Mouse (Mus musculus): Measurements from ENCODE around the gene Proca1. TPM values are rescaled to one million over a fixed set of nuclear protein-coding genes. Genes with fewer than 3 reads are reported as not detected.

Gene Proca1
- polyA plus RNA-seq, 1 experiment from 2014 or later, result 2.4 TPM

Small RNAs within 50 kb of the gene (microRNA-seq; reads per million reads assigned to microRNA genes)
- 0.59 reads per million for gene Mir7653

Other genes starting within 250 kb of the Proca1 start
- 11.6 and 12.4 TPM in 2 replicates for gene Phf12, start 210.6 kb upstream of the Proca1 start, polyA plus RNA-seq (2015; fragmentation: Nextera tagmentation; extraction: Ambion mirVana)
- 12.3 and 12.6 TPM in 2 replicates for gene Dhrs13, start 161.1 kb upstream of the Proca1 start, polyA plus RNA-seq (2015; fragmentation: Nextera tagmentation; extraction: Ambion mirVana)
- gene Flot2, start 155.5 kb upstream of the Proca1 start, polyA plus RNA-seq (2015; fragmentation: Nextera tagmentation; extraction: Ambion mirVana), result 109 and 112 TPM in 2 replicates
- gene Eral1, start 113.0 kb upstream of the Proca1 start, polyA plus RNA-seq (2015; fragmentation: Nextera tagmentation; extraction: Ambion mirVana), result 27.6 TPM in 2 replicates
- 14.9 and 15.2 TPM in 2 replicates for gene Fam222b, start 98.7 kb upstream of the Proca1 start, polyA plus RNA-seq (2015; fragmentation: Nextera tagmentation; extraction: Ambion mirVana)
- 37.3 and 39.1 TPM in 2 replicates for gene Traf4, start 27.8 kb upstream of the Proca1 start, polyA plus RNA-seq (2015; fragmentation: Nextera tagmentation; extraction: Ambion mirVana)
- 17.7 TPM in 2 replicates for gene Nek8, start 16.7 kb upstream of the Proca1 start, polyA plus RNA-seq (2015; fragmentation: Nextera tagmentation; extraction: Ambion mirVana)
- gene Tlcd1, start 16.7 kb upstream of the Proca1 start, polyA plus RNA-seq (2015; fragmentation: Nextera tagmentation; extraction: Ambion mirVana), result 14.2 and 16.1 TPM in 2 replicates
- gene Rpl23a, start 9.8 kb upstream of the Proca1 start, polyA plus RNA-seq (2015; fragmentation: Nextera tagmentation; extraction: Ambion mirVana), result 708 and 711 TPM in 2 replicates
- 51.5 and 60.8 TPM in 2 replicates for gene Rab34, start 5.0 kb upstream of the Proca1 start, polyA plus RNA-seq (2015; fragmentation: Nextera tagmentation; extraction: Ambion mirVana)
- 58.0 and 64.5 TPM in 2 replicates for gene Sdf2, start 52.4 kb downstream of the Proca1 start, polyA plus RNA-seq (2015; fragmentation: Nextera tagmentation; extraction: Ambion mirVana)
- gene Supt6, start 52.6 kb downstream of the Proca1 start, polyA plus RNA-seq (2015; fragmentation: Nextera tagmentation; extraction: Ambion mirVana), result 16.3 and 16.9 TPM in 2 replicates
- gene 2610507B11Rik, start 68.4 kb downstream of the Proca1 start, polyA plus RNA-seq (2015; fragmentation: Nextera tagmentation; extraction: Ambion mirVana), result 67.1 and 70.8 TPM in 2 replicates
- gene BC030499, start 97.4 kb downstream of the Proca1 start, polyA plus RNA-seq (2015; fragmentation: Nextera tagmentation; extraction: Ambion mirVana), result 0.32 and 0.51 TPM in 2 replicates
- 27.7 and 28.5 TPM in 2 replicates for gene Spag5, start 108.1 kb downstream of the Proca1 start, polyA plus RNA-seq (2015; fragmentation: Nextera tagmentation; extraction: Ambion mirVana)
- 29.0 and 30.7 TPM in 2 replicates for gene Aldoc, start 129.6 kb downstream of the Proca1 start, polyA plus RNA-seq (2015; fragmentation: Nextera tagmentation; extraction: Ambion mirVana)
- 52.3 and 56.3 TPM in 2 replicates for gene Pigs, start 135.0 kb downstream of the Proca1 start, polyA plus RNA-seq (2015; fragmentation: Nextera tagmentation; extraction: Ambion mirVana)
- gene Unc119, start 150.1 kb downstream of the Proca1 start, polyA plus RNA-seq (2015; fragmentation: Nextera tagmentation; extraction: Ambion mirVana), result 34.0 and 37.1 TPM in 2 replicates
- 4.1 and 7.9 TPM in 2 replicates for gene Foxn1, start 193.2 kb downstream of the Proca1 start, polyA plus RNA-seq (2015; fragmentation: Nextera tagmentation; extraction: Ambion mirVana)
- 0.10 and 0.70 TPM in 2 replicates for gene Slc13a2, start 228.8 kb downstream of the Proca1 start, polyA plus RNA-seq (2015; fragmentation: Nextera tagmentation; extraction: Ambion mirVana)

Data from heart, embryonic 16.5 days (tissue).